Mouse (Mus musculus) bone marrow, adult 2 months (tissue): ENCODE data around the gene Pou3f1.

Experiments used
- CTCF ChIP-seq: fragments of 200-500 bp; IDR thresholded peaks from 2 replicates; pipeline ENCODE4 v1.5.1; 2011; ENCODE audit warnings: low read length, control low read depth; ENCODE audit not compliant: control insufficient read depth, insufficient read depth
- POLR2A ChIP-seq: fragments of 200-500 bp; IDR thresholded peaks from 2 replicates; pipeline ENCODE4 v1.6.1; 2011; ENCODE audit warnings: low read depth, mild to moderate bottlenecking, control low read depth, low read length, borderline replicate concordance; ENCODE audit not compliant: control insufficient read depth

DNA sequence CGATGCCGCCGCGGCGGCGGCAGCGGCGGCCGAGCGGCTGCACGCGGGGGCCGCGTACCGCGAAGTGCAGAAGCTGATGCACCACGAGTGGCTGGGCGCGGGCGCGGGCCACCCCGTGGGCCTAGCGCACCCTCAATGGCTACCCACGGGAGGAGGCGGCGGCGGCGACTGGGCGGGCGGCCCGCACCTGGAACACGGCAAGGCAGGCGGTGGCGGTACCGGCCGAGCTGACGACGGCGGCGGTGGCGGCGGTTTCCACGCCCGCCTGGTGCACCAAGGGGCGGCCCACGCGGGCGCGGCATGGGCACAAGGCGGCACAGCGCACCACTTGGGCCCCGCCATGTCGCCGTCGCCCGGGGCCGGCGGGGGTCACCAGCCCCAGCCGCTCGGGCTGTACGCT is 1.2 kb downstream of the Pou3f1 start:
- no peak for TF ChIP-seq POLR2A
- TF ChIP-seq CTCF, result no peak
